Mouse (Mus musculus) macrophage (primary cell): Measurements from ENCODE around the gene Abhd2. TPM values are rescaled to one million over a fixed set of nuclear protein-coding genes. Genes with fewer than 3 reads are reported as not detected.

Experiments used
- H3K27ac ChIP-seq: fragments of 350-480 bp; formaldehyde crosslinking; 2 replicates; pipeline ENCODE4 v1.9.0; 2021
- H3K36me3 ChIP-seq: fragments of 350-480 bp; formaldehyde crosslinking; 2 replicates; pipeline ENCODE4 v1.9.0; 2021; ENCODE audit errors: inconsistent target
- H3K4me3 ChIP-seq: fragments of 350-480 bp; formaldehyde crosslinking; 2 replicates; pipeline ENCODE4 v1.9.0; 2021; ENCODE audit errors: inconsistent target
- H3K79me2 ChIP-seq: fragments of 350-480 bp; formaldehyde crosslinking; 2 replicates; pipeline ENCODE4 v1.9.0; 2021; ENCODE audit errors: inconsistent target
- WGBS: methylation state at CpG from one replicate; pipeline ENCODE4 v1.1.7; 2026; ENCODE audit warnings: inconsistent platforms; ENCODE audit not compliant: missing documents; 5-methylcytosine and 5-hydroxymethylcytosine counted together
- polyA plus RNA-seq: library from polyadenylated mRNA; stranded (reverse); fragments of 250-400 nt; gene quantifications from 3 replicates; pipeline ENCODE4 v1.2.4, GENCODE M21; 2018; ENCODE audit warnings: inconsistent platforms

The Abhd2 gene
- polyA plus RNA-seq, 1 experiment from 2014 or later = 25.1 TPM

GRCm38 (mm10) chr7:79386422-79387133 lies 113.6 kb downstream of the Abhd2 start, which contains the start of gene Rlbp1:
TSS of gene Rlbp1 (minus strand) at chr7:79387048.
- no peaks in the 10 kb centered on the region for H3K36me3 ChIP-seq
- H3K27ac ChIP-seq = no peak within 1 kb of the TSS
- no peak within 1 kb of the TSS for H3K4me3 ChIP-seq
- no peaks in the 10 kb centered on the region for H3K79me2 ChIP-seq
- whole genome bisulfite sequencing = 89% methylated on average over 16 of the region's 16 CpGs

- no peak overlapping the region for H3K4me3 ChIP-seq
- H3K79me2 ChIP-seq = no peaks in the 10 kb centered on the region
- H3K36me3 ChIP-seq = no peaks in the 10 kb centered on the region
- WGBS = 81% methylated on average over 8 of the region's 8 CpGs
- H3K27ac ChIP-seq = no peak overlapping the region
These were observed 114.1 kb downstream of the Abhd2 start for GRCm38 (mm10) chr7:79387140-79387539.

- no peak overlapping the region for H3K4me3 ChIP-seq
These were observed 115.0 kb downstream of the Abhd2 start for GRCm38 (mm10) chr7:79387991-79388390.

DNA sequence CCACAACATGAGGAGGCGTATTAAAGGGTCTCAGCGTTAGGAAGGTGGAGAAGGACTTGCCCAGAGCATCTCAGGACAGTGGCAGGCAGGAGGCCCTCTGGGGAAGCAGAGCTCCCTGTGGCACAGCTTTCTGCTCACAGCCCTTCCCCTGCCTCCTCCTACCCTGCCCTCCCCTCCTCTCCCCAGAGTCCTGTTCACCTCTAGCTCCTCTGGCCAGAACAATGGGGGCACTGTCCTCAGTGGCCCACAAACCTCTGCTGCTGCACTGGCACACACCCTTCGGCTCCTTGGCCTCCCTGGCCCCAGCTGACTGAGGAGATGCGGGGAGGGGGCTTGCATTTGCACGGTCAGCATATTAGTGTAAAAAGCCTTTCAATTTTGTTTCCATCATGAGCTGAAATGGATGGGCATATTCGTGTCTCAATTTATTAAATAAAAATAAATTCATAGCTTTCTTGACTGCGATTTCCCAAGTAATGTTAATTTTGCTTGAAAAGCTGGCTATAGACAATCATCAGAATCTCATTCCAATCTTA lies 115.7 kb downstream of the Abhd2 start:
- H3K79me2 ChIP-seq = no peaks in the 10 kb centered on the region
- H3K36me3 ChIP-seq = no peaks in the 10 kb centered on the region
- WGBS = 98% methylated on average over 7 of the region's 7 CpGs
- H3K27ac ChIP-seq = no peak overlapping the region
- H3K4me3 ChIP-seq = no peak overlapping the region

More at GRCm38 (mm10) chr7:79387991-79388390, 115.0 kb downstream of the Abhd2 start:
- Histone ChIP-seq H3K27ac (no peak overlapping the region), H3K79me2 (no peaks in the 10 kb centered on the region), H3K36me3 (no peaks in the 10 kb centered on the region)
- WGBS = 74% methylated on average over 5 of the region's 7 CpGs

DNA sequence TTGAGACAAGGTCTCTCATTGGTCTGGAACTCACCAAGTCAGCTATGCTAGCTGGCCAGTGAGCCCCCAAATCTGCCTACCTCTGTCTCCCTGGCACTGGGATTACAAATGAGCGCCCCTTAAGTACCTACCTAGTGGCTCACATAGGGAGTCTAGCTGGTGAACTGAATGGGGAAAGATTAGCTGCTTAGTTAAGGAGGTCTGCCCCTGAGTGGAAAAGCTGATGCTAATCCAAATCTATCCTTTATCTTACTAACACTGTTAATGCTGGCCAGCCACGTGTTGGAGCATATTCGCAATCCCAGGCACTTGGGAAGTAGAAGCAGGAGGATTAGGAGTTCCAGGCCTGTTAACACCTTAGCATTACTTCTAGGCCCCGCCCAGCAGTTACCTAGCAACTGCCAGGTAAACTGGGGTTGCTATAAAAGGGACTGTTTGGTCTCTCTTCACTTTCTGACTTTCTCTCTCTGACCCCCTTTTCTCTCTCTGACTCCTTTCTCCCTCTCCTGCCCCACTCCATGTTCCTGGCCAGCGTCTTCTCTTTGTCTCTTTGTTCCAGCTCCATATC lies 117.2 kb downstream of the Abhd2 start:
- WGBS = 93% methylated on average over 5 of the region's 5 CpGs
- H3K4me3 ChIP-seq = no peak overlapping the region
- H3K79me2 ChIP-seq = no peaks in the 10 kb centered on the region
- H3K27ac ChIP-seq = no peak overlapping the region
- no peaks in the 10 kb centered on the region for H3K36me3 ChIP-seq

GRCm38 (mm10) chr7:79391471-79391870 lies 118.5 kb downstream of the Abhd2 start:
- WGBS = 8% methylated on average over 3 of the region's 3 CpGs
- no peaks in the 10 kb centered on the region for H3K79me2 ChIP-seq
- no peaks in the 10 kb centered on the region for H3K36me3 ChIP-seq
- peak overlapping the region; percentile 76 for H3K27ac ChIP-seq
- peak overlapping the region; percentile 57 for H3K4me3 ChIP-seq

DNA sequence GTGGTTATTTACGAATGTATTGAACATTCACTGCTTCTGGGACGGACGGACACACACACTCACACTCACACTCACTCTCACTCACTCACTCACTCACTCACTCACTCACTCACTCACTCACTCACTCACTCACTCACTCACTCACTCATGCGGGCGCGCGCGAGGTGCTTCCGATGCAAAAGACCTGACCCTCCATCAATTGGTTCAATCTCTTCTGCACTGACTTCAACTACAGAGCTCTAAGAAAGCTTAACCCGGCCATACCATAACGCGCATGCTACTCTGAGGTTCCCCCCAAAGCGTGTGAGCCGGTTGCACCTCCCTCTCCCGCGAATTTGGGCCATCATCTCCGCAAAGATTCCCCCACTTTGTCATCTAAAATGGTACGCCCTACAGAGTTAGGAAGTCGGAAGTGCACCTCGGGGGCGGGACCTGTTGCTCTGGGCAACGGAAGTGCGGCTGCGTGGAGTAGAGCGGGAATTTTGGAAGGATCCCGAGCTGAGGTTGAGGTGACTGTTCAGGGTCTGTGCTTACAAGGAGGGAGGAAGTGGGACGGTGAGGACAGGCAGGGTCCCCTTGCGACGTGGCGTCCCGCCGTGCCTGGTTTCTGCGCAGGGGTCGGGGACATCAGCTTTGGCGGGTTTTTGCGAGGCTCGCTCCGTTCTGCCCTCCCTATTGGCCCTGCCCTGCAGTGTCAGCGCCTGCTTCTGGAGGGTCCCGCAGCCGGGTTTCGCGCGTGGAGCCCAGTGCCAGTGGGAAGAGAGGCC lies 119.1 kb downstream of the Abhd2 start, which contains the start of gene Fanci:
TSS of gene Fanci (plus strand) at position 47 of the 767 bp plus-strand sequence.
- Histone ChIP-seq H3K79me2 (no peaks in the 10 kb centered on the region), H3K4me3 (peak within 1 kb of the TSS; percentile 57)
- 0% methylated on average over 44 of the region's 44 CpGs for WGBS

GRCm38 (mm10) chr7:79392860-79393513 lies 120.0 kb downstream of the Abhd2 start:
- H3K36me3 ChIP-seq = no peaks in the 10 kb centered on the region
- peak overlapping the region; percentile 76; the same call in 1 of the 2 replicates for H3K27ac ChIP-seq
- WGBS = 36% methylated on average over 9 of the region's 9 CpGs
- H3K79me2 ChIP-seq = no peaks in the 10 kb centered on the region
- H3K4me3 ChIP-seq = peak overlapping the region; percentile 57

More for the DNA sequence above, 119.1 kb downstream of the Abhd2 start, which contains the start of gene Fanci:
- H3K36me3 ChIP-seq = no peaks in the 10 kb centered on the region
- peak within 1 kb of the TSS; percentile 76 for H3K27ac ChIP-seq

- H3K27ac ChIP-seq = no peak overlapping the region
- WGBS = 94% methylated on average over 7 of the region's 7 CpGs
- H3K79me2 ChIP-seq = no peaks in the 10 kb centered on the region
- no peak overlapping the region for H3K4me3 ChIP-seq
- no peaks in the 10 kb centered on the region for H3K36me3 ChIP-seq
These were observed 120.9 kb downstream of the Abhd2 start for GRCm38 (mm10) chr7:79393924-79394323.

DNA sequence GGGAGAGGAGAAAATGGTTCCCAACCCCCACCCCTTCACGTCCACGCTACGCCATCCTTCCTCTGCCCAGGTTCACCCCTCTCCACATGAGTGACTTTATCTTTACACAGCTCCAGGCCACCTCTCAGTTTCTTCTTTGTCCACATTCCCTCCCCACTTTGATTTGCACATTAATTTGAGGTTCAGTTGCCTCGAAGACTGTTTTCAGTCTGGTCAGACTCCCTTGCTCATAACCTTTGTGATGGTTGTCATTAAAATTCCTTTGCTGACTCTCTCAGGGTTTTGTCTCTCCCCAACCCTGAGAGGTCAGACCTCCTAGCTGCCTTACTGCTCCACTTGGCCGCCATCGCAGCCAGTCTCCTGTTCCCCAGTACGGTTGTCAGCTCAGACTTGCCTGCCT lies 121.7 kb downstream of the Abhd2 start:
- H3K36me3 ChIP-seq = no peaks in the 10 kb centered on the region
- no peak overlapping the region for H3K4me3 ChIP-seq
- no peaks in the 10 kb centered on the region for H3K79me2 ChIP-seq
- 92% methylated on average over 7 of the region's 7 CpGs for WGBS
- H3K27ac ChIP-seq = no peak overlapping the region

DNA sequence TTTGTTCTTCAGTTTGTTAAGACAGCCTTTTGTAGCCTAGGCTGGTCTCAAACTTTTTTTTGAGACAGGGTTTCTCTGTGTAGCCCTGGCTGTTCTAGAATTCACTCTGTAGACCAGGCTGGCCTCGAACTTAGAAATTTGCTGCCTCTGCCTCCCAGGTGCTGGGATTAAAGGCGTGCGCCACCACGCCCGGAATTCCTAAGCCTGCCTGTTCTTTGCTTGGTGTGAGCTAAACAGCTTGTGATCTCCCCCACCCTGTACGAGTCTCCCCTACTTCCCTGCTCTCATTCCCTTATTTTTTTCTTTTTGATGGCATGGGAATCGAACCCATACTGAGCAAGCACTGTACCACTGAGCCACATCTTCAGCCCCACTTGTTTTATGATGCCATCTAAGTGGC lies 122.2 kb downstream of the Abhd2 start:
- Histone ChIP-seq H3K27ac (no peak overlapping the region), H3K79me2 (no peaks in the 10 kb centered on the region), H3K4me3 (no peak overlapping the region), H3K36me3 (no peaks in the 10 kb centered on the region)
- 91% methylated on average over 7 of the region's 7 CpGs for WGBS

DNA sequence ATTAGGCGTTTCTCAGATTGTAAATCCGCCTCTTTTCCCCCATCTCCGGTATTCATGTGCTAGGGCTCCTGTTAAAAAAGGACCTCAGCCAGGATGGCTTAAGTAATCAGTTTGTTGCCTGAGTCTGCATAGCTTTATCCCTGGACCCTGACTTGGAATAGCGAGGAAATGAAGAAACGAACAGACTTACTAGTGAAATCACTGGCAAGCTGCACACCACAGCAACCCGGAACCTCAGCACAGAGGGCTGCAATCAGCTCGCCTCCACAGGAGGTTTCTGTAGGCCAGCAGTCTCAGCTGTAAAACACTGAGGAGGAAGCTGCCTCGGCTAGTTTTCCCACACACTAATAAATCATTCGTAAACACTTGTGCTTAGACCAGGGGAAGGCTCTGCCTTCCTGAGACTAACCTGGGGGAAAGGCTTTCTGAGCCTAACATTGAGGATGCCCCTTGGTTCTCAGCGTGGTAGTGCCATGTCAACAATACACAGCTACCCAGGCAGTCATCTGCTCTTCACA lies 124.5 kb downstream of the Abhd2 start:
- no peaks in the 10 kb centered on the region for H3K36me3 ChIP-seq
- H3K27ac ChIP-seq = no peak overlapping the region
- H3K4me3 ChIP-seq = no peak overlapping the region
- H3K79me2 ChIP-seq = no peaks in the 10 kb centered on the region
- 58% methylated on average over 10 of the region's 10 CpGs for WGBS

GRCm38 (mm10) chr7:79398426-79398825 lies 125.4 kb downstream of the Abhd2 start:
- WGBS = 95% methylated on average over 7 of the region's 8 CpGs
- H3K79me2 ChIP-seq = no peaks in the 10 kb centered on the region
- no peak overlapping the region for H3K27ac ChIP-seq
- H3K36me3 ChIP-seq = no peaks in the 10 kb centered on the region
- H3K4me3 ChIP-seq = no peak overlapping the region

GRCm38 (mm10) chr7:79398971-79399370 lies 126.0 kb downstream of the Abhd2 start:
- WGBS = 92% methylated on average over 12 of the region's 12 CpGs
- H3K36me3 ChIP-seq = no peaks in the 10 kb centered on the region
- H3K4me3 ChIP-seq = no peak overlapping the region

More at GRCm38 (mm10) chr7:79398971-79399370, 126.0 kb downstream of the Abhd2 start:
- no peaks in the 10 kb centered on the region for H3K79me2 ChIP-seq
- H3K27ac ChIP-seq = no peak overlapping the region
